Mouse (Mus musculus) limb, embryonic 14.5 days (tissue): ENCODE measurements around the gene Cacna1e. TPM values are rescaled to one million over a fixed set of nuclear protein-coding genes. Genes with fewer than 3 reads are reported as not detected.

Experiments
- ATAC-seq: fragments of 200-750 bp; cut with Nextera tagmentation; 2 replicates; pipeline ENCODE4 v1.8.0; 2017; ENCODE audit warnings: low read depth, moderate number of reproducible peaks, moderate TSS enrichment; ENCODE audit not compliant: low FRiP score
- DNase-seq: peaks from one replicate; pipeline ENCODE4 v3.0.0-alpha.2; 2015; ENCODE audit warnings: low spot score
- H3K27ac ChIP-seq: fragments of 300-500 bp; sonication (generic); replicated peaks from 2 replicates; pipeline ENCODE4 v1.5.1; 2014; ENCODE audit warnings: low read depth, mild to moderate bottlenecking, low read length, moderate library complexity, mixed read lengths
- H3K27me3 ChIP-seq: fragments of 300-500 bp; sonication (generic); 2 replicates; pipeline ENCODE4 v1.6.1; 2014; ENCODE audit warnings: low read length, mixed read lengths; ENCODE audit not compliant: control insufficient read depth, insufficient read depth
- H3K36me3 ChIP-seq: fragments of 300-500 bp; sonication (generic); 2 replicates; pipeline ENCODE4 v1.6.1; 2014; ENCODE audit warnings: mild to moderate bottlenecking, low read length, moderate library complexity, mixed read lengths; ENCODE audit not compliant: control insufficient read depth, insufficient read depth
- H3K4me1 ChIP-seq: fragments of 300-500 bp; sonication (generic); 2 replicates; pipeline ENCODE4 v1.6.1; 2014; ENCODE audit warnings: antibody characterized with exemption, low read length, mixed read lengths; ENCODE audit not compliant: control insufficient read depth, insufficient read depth
- H3K4me2 ChIP-seq: fragments of 300-500 bp; sonication (generic); replicated peaks from 2 replicates; pipeline ENCODE4 v1.6.1; 2014; ENCODE audit warnings: low read depth, mild to moderate bottlenecking, low read length, moderate library complexity; ENCODE audit not compliant: severe bottlenecking
- H3K4me3 ChIP-seq: fragments of 300-500 bp; sonication (generic); replicated peaks from 2 replicates; pipeline ENCODE4 v1.5.1; 2014; ENCODE audit warnings: low read length
- H3K9ac ChIP-seq: fragments of 300-500 bp; sonication (generic); 2 replicates; pipeline ENCODE4 v1.6.1; 2014; ENCODE audit warnings: mild to moderate bottlenecking, low read depth, low read length, moderate library complexity; ENCODE audit not compliant: severe bottlenecking
- H3K9me3 ChIP-seq: fragments of 300-500 bp; sonication (generic); 2 replicates; pipeline ENCODE4 v1.6.1; 2016; ENCODE audit warnings: low read length; ENCODE audit not compliant: control insufficient read depth
- POLR2A ChIP-seq: fragments of 200-500 bp; IDR thresholded peaks from 2 replicates; pipeline ENCODE4 v1.8.0; 2012; ENCODE audit warnings: inconsistent platforms, mild to moderate bottlenecking, moderate library complexity, borderline replicate concordance; ENCODE audit not compliant: insufficient read depth, insufficient read length; ENCODE audit errors: extremely low read depth
- WGBS: fragments of 180-500 bp; shearing (Covaris S2); extraction: QIAGEN DNeasy Blood & Tissue Kit; methylation state at CpG from one replicate; pipeline ENCODE4 v1.1.7; 2014; 5-methylcytosine and 5-hydroxymethylcytosine counted together
- polyA plus RNA-seq, 2 experiments: library from polyadenylated mRNA; depleted of rRNA in 1 of 2; stranded (reverse) in 1 of 2; unstranded in 1 of 2; fragments of >200 nt; fragmentation: Nextera tagmentation in 1 of 2; extraction: Ambion mirVana in 1 of 2; gene quantifications; 2 replicates each; pipeline versions ENCODE4 v1.2.1 to v1.2.3; 2012 to 2014

Cacna1e gene
- polyA plus RNA-seq, 2 experiments, result 0.51 to 1.4 TPM

- H3K9me3 ChIP-seq, result no peaks in the 10 kb centered on the region
- no peak overlapping the region for H3K27ac ChIP-seq
- DNase-seq, result no peak
- ATAC-seq, result no peak
- H3K4me2 ChIP-seq, result no peak overlapping the region
- no peak for TF ChIP-seq POLR2A
- no peaks in the 10 kb centered on the region for H3K36me3 ChIP-seq
- no peak overlapping the region for H3K4me3 ChIP-seq
- no peaks in the 10 kb centered on the region for H3K27me3 ChIP-seq
- no peaks in the 10 kb centered on the region for H3K4me1 ChIP-seq
- no peak overlapping the region for H3K9ac ChIP-seq
- 88% methylated on average over 1 of the region's 1 CpGs for WGBS
These were observed 78.6 kb downstream of the Cacna1e start for GRCm38 (mm10) chr1:154805742-154806141.

GRCm38 (mm10) chr1:154805038-154805437 is 79.3 kb downstream of the Cacna1e start:
- DNase-seq, result no peak
- TF ChIP-seq POLR2A, result no peak
- ATAC-seq, result no peak
- no peaks in the 10 kb centered on the region for H3K36me3 ChIP-seq
- H3K9me3 ChIP-seq, result no peaks in the 10 kb centered on the region
- no peak overlapping the region for H3K4me2 ChIP-seq
- 91% methylated on average over 3 of the region's 3 CpGs for WGBS
- H3K4me3 ChIP-seq, result no peak overlapping the region
- no peak overlapping the region for H3K9ac ChIP-seq
- no peaks in the 10 kb centered on the region for H3K27me3 ChIP-seq
- no peaks in the 10 kb centered on the region for H3K4me1 ChIP-seq
- H3K27ac ChIP-seq, result no peak overlapping the region

- Histone ChIP-seq H3K9ac (no peak overlapping the region), H3K4me1 (no peaks in the 10 kb centered on the region), H3K27ac (no peak overlapping the region), H3K36me3 (no peaks in the 10 kb centered on the region), H3K4me2 (no peak overlapping the region), H3K27me3 (no peaks in the 10 kb centered on the region), H3K4me3 (no peak overlapping the region), H3K9me3 (no peaks in the 10 kb centered on the region)
- DNase-seq (no peak), ATAC-seq (no peak)
- 70% methylated on average over 5 of the region's 5 CpGs for WGBS
- no peak for TF ChIP-seq POLR2A
These were observed 81.9 kb downstream of the Cacna1e start for GRCm38 (mm10) chr1:154802301-154802904.

- Histone ChIP-seq H3K36me3 (no peaks in the 10 kb centered on the region), H3K27me3 (no peaks in the 10 kb centered on the region), H3K4me3 (no peak overlapping the region), H3K4me1 (no peaks in the 10 kb centered on the region), H3K9ac (no peak overlapping the region), H3K27ac (no peak overlapping the region), H3K4me2 (no peak overlapping the region), H3K9me3 (no peaks in the 10 kb centered on the region)
- DNase-seq, result no peak
- 80% methylated on average over 31 of the region's 31 CpGs for WGBS
- no peak for ATAC-seq
- TF ChIP-seq POLR2A, result no peak
These were observed 85.0 kb downstream of the Cacna1e start for GRCm38 (mm10) chr1:154799257-154799656.

- 72% methylated on average over 2 of the region's 2 CpGs for WGBS
- H3K4me2 ChIP-seq, result no peak overlapping the region
- DNase-seq (no peak), ATAC-seq (no peak)
- no peaks in the 10 kb centered on the region for H3K36me3 ChIP-seq
- no peaks in the 10 kb centered on the region for H3K27me3 ChIP-seq
- TF ChIP-seq POLR2A, result no peak
- H3K27ac ChIP-seq, result no peak overlapping the region
- no peak overlapping the region for H3K9ac ChIP-seq
- H3K9me3 ChIP-seq, result no peaks in the 10 kb centered on the region
- H3K4me3 ChIP-seq, result no peak overlapping the region
- H3K4me1 ChIP-seq, result no peaks in the 10 kb centered on the region
These were observed 85.5 kb downstream of the Cacna1e start for GRCm38 (mm10) chr1:154798771-154799170.
